Mouse (Mus musculus): ENCODE measurements at regions not wholly inside any gene's neighbourhood (a gene's known extent, or its start where the extent isn't known, plus 50 kb on each side); places are given as distances from the start of the nearest gene placed in this dataset.

DNA sequence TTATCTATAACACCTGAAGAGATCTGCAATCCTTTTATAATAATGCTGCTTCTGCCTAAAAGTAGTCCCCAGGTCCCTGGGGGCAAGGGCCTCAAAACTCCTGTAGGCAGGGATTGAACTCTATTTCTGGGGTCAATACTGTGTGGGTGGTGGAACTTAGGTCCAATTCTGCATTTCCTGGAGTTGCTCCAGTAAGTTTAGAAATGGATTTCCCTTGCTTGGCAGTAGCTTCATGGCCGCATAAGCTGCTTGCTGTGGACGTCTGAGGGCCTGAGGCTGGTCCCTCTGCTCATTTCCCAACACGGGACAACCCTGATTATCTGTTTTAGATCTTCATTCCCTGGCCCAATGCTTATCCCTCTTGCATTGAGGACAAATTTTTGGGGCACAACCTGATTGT, 118.0 kb upstream of the Peli1 start:
- ATAC-seq (replicated peaks; ENCODE audit: low FRiP score, low TSS enrichment, poor library complexity, severe bottlenecking), result no peak

DNA sequence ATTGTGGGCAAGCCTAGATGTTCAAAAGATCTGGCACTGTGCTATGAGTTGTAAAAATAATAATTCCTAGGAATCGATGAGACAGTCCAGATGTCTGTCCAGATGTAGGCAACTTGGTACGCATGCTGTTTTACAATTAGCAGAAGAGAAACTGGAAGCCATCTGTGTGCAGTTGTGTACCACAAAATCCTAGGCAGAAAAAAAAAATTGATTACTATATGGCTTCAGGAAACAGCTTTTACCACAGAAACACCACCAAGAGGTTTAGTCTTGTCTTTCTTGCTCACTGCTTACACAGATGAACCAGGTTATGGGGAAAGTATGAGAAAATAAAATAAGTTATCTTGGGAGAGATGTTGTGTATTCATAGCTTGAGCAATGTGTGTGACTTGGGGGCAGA, 109.5 kb upstream of the Peli1 start:
- ATAC-seq (replicated peaks; ENCODE audit: low FRiP score, low TSS enrichment, poor library complexity, severe bottlenecking), result no peak

DNA sequence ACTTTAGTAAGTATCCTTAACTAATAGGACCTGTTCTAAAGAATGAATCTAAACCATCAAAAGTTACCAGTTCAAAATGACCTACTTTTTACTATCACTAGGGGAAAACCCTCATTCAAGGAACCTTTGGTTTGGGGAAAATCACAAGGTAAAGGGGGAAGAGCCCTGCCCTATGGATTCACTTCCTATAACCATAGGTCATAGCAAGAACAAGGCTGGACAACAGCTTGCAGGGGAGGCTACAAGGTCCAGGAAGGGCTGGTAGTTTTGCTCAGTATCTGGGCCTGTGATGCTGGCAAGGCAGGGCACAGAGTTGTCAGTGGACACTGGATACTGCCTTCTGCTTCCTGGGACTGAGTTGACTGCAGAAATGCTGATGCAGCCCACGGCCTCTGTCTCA, 109.1 kb upstream of the Peli1 start:
- no peak for ATAC-seq (replicated peaks; ENCODE audit: low FRiP score, low TSS enrichment, poor library complexity, severe bottlenecking)

DNA sequence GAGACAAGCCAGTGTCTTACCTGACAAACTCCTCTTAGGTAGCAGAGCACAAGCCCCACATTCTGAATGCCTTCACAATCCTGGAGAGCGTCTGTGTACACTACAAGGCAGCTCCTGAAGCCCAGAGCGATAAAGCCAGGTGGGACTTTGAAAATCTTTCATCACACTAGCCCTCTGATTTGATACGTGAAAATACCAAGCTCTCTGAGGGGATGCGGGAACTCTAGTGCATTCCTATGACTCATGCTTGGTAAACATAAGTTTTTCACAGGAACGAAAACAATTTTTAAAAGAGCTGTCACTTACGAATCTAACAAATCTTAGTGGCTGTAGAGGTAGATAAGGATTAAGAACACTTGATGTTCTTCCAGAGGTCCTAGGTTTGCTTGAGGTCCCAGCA, 108.6 kb upstream of the Peli1 start:
- no peak for ATAC-seq (replicated peaks; ENCODE audit: low FRiP score, low TSS enrichment, poor library complexity, severe bottlenecking)

DNA sequence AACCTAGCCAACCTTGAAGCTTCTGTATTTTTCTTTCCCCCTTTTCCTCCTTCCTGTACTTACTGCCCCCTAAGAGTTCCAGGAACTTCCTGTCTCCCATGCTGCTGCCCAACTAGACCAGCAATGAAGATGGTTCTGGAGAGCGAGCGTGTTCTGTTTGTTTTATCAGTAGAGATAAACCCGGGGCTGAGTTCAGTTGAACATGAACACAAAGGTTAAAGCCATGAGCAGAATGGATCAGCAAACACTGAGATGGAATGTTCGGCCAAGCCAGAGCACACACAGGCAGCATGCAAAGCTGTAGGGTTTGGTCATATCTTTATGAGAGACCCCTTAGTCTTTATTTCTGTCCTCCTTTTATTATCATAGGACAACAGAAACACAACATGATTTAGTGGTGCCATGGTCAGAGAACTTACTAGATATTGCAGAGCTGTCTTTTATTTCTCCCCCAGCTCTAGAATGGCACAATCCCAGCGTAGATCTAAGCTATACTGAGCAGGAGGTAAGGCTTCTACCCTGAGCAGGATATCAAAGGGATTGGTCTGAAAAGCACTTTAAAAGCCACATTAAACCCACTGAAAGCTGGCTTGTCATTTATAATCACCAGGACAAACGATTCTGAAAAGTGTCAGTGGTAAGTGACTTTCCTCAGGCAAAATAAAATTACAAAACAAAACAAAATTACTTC, 105.9 kb upstream of the Peli1 start:
- no peak for ATAC-seq (replicated peaks; ENCODE audit: low FRiP score, low TSS enrichment, poor library complexity, severe bottlenecking)

DNA sequence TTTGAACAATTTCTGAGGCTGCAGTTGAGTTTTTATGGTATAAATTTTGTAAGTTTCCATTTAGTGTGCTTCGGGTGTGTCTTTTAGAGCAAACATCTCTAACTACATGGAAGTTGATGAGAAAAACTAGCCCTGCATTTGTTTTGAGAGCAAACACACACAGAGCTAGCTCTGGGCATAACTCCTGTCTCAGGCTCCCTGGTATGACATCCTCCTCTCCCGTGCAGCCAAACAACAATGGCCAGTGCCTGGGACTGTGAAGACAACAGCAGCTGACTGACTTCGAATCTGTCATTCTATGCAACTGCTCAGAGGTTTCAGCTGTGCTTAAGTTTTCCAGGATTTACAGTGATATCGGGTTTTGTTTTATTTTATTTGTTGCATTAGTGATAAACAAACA, 105.3 kb upstream of the Peli1 start:
- no peak for ATAC-seq (replicated peaks; ENCODE audit: low FRiP score, low TSS enrichment, poor library complexity, severe bottlenecking)

DNA sequence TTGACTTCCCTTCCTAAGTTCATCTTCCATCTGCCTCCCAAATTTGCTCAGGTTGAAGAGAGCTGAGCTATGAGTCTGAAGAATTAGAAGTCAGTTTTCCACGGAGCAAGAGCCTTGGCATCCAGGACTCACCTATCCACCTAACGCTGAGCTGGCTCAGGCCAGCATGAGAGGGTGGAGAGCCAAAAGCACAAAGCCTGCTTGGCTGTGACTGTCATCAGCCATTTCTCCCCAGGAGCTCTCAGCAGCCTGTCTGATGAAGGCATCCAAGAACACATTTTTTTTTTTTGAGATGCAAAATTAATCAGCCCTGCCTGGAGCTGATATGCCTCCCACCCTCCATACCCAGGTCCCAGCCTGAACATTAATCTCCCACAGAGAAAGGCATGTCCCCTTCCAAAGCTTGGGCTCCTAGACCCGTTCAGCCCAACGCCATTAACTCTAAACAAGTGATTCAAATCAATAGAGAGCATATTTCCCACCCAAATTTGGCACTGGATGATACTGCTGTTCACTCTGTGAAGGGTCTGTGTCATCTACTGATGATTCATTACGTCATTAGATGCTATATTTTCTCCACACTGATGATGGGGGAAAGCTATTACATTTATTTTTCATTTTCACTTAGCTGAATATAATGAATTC, 103.8 kb upstream of the Peli1 start:
- ATAC-seq (replicated peaks; ENCODE audit: low FRiP score, low TSS enrichment, poor library complexity, severe bottlenecking), result no peak

DNA sequence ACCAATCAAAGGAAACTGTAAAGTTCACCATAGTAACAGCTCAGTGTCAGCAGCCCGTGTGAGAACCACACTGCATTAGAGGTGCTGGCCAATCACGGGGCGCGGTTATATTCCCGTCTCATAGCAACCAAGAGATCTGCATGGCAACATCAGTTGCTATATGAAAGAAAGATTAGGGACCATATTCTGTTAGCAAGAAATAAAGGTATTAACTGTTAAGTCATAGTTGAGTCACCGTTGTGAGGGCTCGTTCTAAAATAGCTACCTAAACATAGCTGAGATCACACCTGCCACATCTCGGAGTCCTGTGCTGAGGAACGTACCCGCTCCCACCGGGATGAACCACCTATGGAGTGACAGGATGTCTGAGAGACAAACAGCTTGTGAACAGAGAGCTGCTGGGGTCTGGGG, 103.2 kb upstream of the Peli1 start:
- ATAC-seq (replicated peaks; ENCODE audit: low FRiP score, low TSS enrichment, poor library complexity, severe bottlenecking), result no peak

DNA sequence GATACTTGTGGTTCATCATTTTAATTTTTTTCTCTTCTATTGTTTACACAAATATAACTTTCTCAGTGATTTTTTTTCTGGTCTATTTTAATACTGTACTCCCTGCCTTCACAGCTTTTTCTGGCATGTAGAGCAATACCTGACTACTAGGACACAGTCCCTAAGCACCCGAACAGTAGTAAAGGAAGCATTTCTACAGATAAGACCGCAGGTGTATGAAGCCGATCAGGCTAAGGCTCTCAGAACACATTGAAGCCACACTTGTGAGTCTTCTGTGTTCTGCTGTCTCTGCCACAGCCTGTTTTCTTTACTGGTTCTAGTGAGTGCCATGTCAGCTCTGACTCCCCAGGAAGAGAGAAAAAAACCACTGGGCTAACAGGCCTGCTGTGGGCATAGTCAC, 102.2 kb upstream of the Peli1 start:
- ATAC-seq (replicated peaks; ENCODE audit: low FRiP score, low TSS enrichment, poor library complexity, severe bottlenecking), result no peak

DNA sequence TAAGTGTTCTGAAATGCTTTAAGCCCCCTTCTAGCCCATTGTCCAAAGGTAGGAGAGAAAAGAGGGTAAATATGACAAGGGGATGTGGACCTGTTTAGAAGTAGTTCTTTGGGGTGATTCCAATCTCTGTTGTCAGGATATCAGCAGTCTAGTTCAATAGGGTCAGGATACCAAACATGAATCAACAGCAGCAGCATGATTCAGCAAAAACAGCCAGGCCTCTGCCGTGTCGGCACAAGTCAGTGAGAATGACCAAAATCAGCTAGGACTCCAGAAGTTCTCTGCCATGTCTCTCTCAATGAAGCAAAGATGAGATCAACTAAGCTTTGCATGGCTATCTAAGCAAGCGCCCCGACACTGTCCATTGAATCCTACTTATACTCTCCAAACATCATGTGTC, 97.5 kb upstream of the Peli1 start:
- ATAC-seq (replicated peaks; ENCODE audit: low FRiP score, low TSS enrichment, poor library complexity, severe bottlenecking), result no peak

DNA sequence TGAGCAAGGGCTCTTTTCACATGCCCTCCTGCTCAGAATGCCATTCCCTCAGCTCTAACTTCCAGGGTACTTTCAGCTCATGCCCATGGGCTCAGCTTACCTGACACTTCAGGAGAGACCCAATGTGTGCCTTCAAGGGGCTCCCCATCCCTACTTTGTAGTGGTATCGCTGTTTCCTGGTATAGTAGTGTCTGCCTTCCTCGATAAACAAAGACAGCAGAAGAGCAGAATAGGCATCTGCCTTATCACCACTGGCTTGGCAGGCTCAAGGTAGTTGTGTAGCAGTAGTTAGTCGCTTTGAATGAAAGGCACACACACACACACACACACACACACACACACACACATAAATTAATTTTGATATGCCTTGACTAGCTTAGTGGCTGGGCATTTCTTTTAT, 89.7 kb upstream of the Peli1 start:
- ATAC-seq (replicated peaks; ENCODE audit: low FRiP score, low TSS enrichment, poor library complexity, severe bottlenecking), result peak; percentile 37; the same call in 1 of the 2 replicates

DNA sequence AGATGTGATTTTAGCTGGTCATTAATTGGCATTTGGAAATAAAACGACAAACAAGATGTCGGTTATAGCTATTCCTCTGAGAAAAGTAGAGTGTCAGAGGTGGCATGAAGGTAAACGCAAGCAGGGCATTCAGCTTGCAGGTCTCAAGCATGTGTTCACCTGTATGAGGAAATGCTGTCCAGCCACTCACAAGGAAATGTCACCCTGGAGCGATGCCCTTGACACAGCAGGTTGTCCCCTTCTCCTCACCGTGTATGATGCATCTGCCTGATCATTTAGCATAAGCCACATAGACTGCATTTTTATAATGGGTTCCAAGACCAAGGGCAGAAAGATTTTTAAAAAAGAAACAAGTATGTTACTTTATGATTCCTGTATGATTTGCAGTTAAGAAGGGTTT, 83.9 kb upstream of the Peli1 start:
- ATAC-seq (replicated peaks; ENCODE audit: low FRiP score, low TSS enrichment, poor library complexity, severe bottlenecking), result no peak

DNA sequence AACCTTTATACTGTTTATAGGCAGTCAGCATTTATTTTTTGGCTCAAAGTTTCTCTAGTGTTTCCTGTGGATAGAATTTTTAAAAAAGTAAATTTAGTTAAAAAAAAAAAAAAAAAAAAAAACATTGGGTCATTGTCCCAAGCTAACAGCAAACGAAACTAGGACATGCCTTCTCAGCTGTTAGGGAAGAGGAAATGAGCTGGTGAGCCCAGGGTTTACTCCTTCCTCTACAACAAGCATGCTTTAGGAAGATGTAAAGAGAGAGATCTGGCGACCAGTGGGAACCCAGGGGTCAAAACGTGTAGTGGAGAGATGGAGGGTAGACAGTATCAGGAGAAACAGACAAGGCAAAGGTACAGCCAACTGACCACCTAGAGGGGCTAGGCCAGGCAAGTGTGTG, 81.6 kb upstream of the Peli1 start:
- no peak for ATAC-seq (replicated peaks; ENCODE audit: low FRiP score, low TSS enrichment, poor library complexity, severe bottlenecking)

DNA sequence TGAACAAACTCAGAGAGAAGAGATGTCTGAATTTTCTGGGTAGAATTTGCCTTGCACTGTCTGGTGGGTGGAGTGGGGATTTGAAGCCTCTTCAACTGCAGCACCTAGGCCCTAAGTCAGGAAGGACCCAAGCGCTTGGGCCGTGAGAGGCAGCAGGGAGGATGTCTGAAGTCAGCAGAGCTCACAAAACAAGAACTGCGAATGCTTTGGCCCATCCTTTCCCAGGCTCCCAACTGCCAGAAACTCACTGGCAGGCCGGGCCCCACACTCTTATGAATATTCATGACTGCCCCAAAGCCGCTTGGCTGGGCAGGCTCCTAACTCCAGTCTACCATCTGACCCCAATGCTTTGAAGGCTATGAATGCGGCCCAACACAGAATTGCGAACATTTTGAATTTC, 80.2 kb upstream of the Peli1 start:
- no peak for ATAC-seq (replicated peaks; ENCODE audit: low FRiP score, low TSS enrichment, poor library complexity, severe bottlenecking)

DNA sequence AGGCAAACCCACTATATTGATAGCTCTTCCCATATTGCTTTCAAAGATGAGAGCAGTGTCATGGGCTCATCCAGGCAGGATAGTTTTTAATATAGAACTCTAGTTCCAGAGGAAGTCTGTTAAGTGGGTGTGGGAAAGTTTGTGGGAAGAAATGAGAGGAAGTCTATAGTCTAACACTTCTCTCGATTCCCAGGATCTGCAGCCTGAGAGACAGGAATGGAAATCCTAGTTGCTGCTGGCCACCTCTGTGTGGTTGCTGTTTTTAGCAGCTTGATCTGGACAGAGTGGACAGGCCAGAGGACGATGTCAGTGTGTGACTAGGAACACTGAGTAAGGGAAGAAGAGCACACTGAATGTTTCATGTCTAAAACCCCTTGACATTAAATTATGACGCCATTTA, 76.8 kb upstream of the Peli1 start:
- ATAC-seq (replicated peaks; ENCODE audit: low FRiP score, low TSS enrichment, poor library complexity, severe bottlenecking), result no peak

DNA sequence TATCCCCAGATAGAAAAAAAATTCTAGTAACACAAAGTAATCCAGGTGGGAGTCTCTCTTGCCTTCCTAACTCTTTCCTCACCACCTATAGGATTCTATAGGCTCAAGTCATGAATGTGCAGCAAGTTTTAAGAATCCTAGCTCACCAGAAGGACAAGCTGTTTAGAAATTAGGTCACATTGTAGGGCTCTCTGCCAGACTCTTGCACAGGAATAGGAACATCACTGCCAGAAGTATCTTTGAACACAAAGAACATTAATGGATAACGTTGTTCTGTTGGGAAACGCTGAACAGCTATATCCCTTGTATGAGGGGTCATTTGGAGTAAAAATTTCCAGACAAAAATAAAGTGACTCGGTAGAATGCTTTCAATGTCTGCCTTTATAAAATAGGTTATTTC, 75.6 kb upstream of the Peli1 start:
- ATAC-seq (replicated peaks; ENCODE audit: low FRiP score, low TSS enrichment, poor library complexity, severe bottlenecking), result no peak

DNA sequence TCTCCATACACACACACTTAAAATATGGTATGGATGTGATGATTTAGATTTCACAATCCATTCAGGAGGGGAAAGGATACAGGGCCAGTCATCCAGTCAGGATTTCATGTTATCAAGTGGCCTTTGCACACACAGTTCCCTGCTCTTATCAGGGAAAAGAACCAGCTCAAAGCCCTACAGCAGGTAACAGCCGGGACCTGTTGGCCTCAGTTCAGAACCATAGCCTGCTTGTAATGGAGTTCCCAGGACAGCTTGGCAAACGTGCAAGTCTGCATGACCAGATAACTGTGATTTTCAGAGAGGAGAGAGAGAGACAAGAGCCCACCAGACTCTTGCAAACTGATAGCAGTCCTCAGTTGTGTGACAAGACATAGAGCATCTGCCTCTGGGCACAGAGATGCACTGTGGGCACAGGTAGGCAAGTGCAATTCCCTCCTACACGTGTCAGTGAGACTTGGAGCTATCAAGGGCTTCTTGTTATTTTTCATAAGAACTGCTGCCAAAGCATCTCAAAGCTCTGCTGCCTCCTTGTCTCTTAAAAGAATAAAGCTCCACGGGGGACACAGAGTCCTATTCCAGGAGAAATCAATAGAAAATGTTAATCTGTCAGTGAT, 74.9 kb upstream of the Peli1 start:
- 0 out of 2 replicates have a peak, but pooled peaks have one; percentile 18 for ATAC-seq (replicated peaks; ENCODE audit: low FRiP score, low TSS enrichment, poor library complexity, severe bottlenecking)

DNA sequence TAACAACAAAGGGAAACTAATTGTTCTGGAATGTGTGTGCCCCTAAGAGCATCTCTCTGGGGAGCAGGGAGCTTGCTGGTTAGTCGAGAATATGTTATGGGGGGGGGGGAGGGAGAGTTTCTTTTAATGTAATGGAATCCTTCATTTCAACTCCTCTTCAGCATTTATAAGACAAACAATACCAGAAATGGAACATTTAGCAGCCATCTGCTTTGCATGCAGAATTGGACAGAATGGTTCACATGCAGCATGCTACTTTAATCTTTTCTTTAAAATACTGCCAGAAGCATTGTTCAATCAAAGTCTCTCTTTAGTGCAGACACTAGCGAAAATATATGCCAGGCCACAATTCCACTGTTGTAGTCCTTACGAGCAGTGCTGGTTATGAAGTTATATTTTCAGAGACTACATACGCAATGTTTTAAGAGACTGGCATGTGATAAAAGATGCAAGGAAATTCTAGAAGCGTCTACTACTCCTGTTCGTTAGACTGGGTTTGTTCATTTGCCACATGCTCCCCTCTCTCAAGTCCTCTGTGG, 74.2 kb upstream of the Peli1 start:
- ATAC-seq (replicated peaks; ENCODE audit: low FRiP score, low TSS enrichment, poor library complexity, severe bottlenecking), result no peak

DNA sequence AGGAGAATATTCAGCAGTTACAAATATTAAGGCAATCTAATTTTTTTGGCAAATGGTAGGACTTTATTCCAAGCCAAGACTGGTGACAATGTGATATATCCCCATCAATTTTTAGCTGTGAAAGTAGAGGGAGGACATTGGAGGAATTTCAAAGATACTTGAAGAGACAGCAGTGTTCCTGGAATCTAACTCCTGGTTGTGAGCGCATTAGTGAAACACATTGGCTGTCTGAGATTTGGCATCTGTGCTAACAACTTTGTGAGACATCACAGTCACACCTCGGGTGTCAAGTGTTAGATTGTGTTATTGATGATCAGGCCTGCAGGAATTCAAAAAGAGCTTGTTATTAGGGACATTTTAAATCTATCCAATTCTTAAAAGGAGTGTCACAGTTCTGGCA, 71.3 kb upstream of the Peli1 start:
- ATAC-seq (replicated peaks; ENCODE audit: low FRiP score, low TSS enrichment, poor library complexity, severe bottlenecking), result no peak

DNA sequence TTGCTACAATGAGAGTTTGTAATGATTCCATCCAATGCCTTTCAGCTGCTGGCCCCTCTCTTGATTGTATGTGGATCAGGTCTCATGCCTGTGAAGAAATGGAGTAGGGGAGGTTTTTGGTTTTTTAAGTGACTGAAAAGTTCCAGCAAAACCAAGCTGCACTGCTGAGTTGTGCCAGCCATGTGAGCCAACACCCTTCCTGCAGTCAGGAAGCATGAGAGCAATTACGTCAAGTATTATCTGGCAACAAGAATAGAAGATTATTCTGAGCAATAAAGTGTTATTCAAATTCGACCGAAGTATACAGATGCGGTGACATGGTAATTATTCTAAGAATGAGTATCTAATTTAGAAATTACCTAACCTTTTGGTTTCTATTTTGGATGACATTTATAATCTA, 67.0 kb upstream of the Peli1 start:
- ATAC-seq (replicated peaks; ENCODE audit: low FRiP score, low TSS enrichment, poor library complexity, severe bottlenecking), result no peak

DNA sequence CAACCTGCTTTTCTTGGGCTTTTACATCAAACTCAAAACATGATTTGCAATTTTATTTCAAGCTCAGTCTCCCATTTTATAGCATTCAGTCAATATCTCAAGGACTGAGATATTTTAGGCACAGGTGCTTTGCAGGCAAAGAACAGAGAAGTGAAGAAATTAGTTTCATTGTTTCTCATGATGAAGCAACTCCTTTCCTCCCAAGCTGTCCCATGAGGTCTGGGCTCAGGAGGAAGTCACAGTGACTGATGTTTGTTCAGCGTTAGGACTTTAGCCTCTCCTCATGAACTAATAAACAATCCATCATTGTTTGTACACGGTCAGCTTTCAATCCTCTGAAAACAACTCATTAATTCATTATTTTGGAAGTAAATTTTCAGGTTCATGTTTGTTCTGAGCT, 66.6 kb upstream of the Peli1 start:
- ATAC-seq (replicated peaks; ENCODE audit: low FRiP score, low TSS enrichment, poor library complexity, severe bottlenecking), result no peak

All from megakaryocyte-erythroid progenitor cell, adult 5-6 weeks (primary cell).